Mouse (Mus musculus) layer of hippocampus, adult 9-10 months (tissue): Measurements from ENCODE around the gene Spen.
"Not testable (repeated sequence)": the region's sequence is repeated elsewhere in the genome, so short reads cannot be mapped to it uniquely, and the experiment has no call there.

Experiments
- DNase-seq: peaks from one replicate; pipeline ENCODE4 v3.0.0; 2022; ENCODE audit warnings: low spot score

Spen gene

GRCm38 (mm10) chr4:141559131-141559897, 20.9 kb upstream of the Spen start:
- DNase-seq = peak; percentile 48

GRCm38 (mm10) chr4:141558658-141559057, 20.3 kb upstream of the Spen start:
- no peak for DNase-seq

GRCm38 (mm10) chr4:141556163-141556562, 17.8 kb upstream of the Spen start:
- DNase-seq = not testable (repeated sequence)

- DNase-seq = not testable (repeated sequence)
Measured at GRCm38 (mm10) chr4:141554255-141554865, 16.0 kb upstream of the Spen start.

- no peak for DNase-seq
Measured at GRCm38 (mm10) chr4:141552484-141552883, 14.1 kb upstream of the Spen start.

- no peak for DNase-seq
Measured at GRCm38 (mm10) chr4:141547299-141547698, 8.9 kb upstream of the Spen start.

- peak; percentile 61 for DNase-seq
Measured at GRCm38 (mm10) chr4:141546334-141547200, 8.2 kb upstream of the Spen start.

- DNase-seq = peak; percentile 95
Measured at GRCm38 (mm10) chr4:141545743-141546333, 7.4 kb upstream of the Spen start.

GRCm38 (mm10) chr4:141545071-141545742, 6.8 kb upstream of the Spen start:
- DNase-seq = no peak

GRCm38 (mm10) chr4:141544536-141544935, 6.1 kb upstream of the Spen start:
- DNase-seq = no peak

GRCm38 (mm10) chr4:141543593-141543992, 5.2 kb upstream of the Spen start:
- no peak for DNase-seq

GRCm38 (mm10) chr4:141541851-141542250, 3.5 kb upstream of the Spen start:
- no peak for DNase-seq

- no peak for DNase-seq
Measured at GRCm38 (mm10) chr4:141540844-141541243, 2.4 kb upstream of the Spen start.

- DNase-seq = no peak
Measured at GRCm38 (mm10) chr4:141539213-141539767, 893 bp upstream of the Spen start.

- no peak for DNase-seq
Measured at GRCm38 (mm10) chr4:141537706-141538407, 540 bp downstream of the Spen start.

- no peak for DNase-seq
Measured at GRCm38 (mm10) chr4:141537226-141537610, 1.2 kb downstream of the Spen start.

- DNase-seq = no peak
Measured at GRCm38 (mm10) chr4:141536291-141537225, 1.8 kb downstream of the Spen start.

GRCm38 (mm10) chr4:141534947-141535680, 3.3 kb downstream of the Spen start:
- no peak for DNase-seq

GRCm38 (mm10) chr4:141530979-141531378, 7.4 kb downstream of the Spen start:
- DNase-seq = no peak
